Mouse (Mus musculus) c-Kit-positive CD71-positive TER-119-negative erythroid progenitor cells, embryonic 14.5 days (primary cell): ENCODE measurements around the gene Akirin2.
A peak's percentile ranks its signal among the peaks of the same experiment; 100 is the strongest.
"Not testable (repeated sequence)": the region's sequence is repeated elsewhere in the genome, so short reads cannot be mapped to it uniquely, and the experiment has no call there.

Experiments
- DNase-seq: peaks from one replicate; pipeline ENCODE4 v3.0.0-alpha.2; 2013; ENCODE audit warnings: low read depth

Gene Akirin2

DNA sequence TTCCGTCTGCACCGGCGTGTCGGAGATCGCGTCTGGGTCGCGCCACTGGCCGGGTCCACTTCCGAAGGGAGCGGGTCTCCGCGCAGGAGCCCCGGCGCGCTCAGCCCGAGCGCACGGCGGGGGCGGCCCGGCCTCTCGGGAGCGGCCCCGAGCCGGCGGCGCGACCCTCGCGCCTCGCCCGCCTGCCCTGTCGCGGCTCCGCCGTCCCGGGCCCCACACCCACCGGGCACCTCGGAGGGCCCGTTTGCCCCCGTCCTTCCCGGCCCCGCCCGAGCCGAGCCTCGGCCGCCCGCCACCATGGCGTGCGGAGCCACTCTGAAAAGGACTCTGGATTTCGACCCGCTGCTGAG, at the start of gene Akirin2:
Akirin2 (plus strand) TSS at position 190 of the 350 bp plus-strand sequence.
- DNase-seq, result no peak

- no peak for DNase-seq
Observed at GRCm38 (mm10) chr4:34510305-34510704, 40.4 kb upstream of the Akirin2 start.

- no peak for DNase-seq
Observed at GRCm38 (mm10) chr4:34522846-34523245, 27.9 kb upstream of the Akirin2 start.

DNA sequence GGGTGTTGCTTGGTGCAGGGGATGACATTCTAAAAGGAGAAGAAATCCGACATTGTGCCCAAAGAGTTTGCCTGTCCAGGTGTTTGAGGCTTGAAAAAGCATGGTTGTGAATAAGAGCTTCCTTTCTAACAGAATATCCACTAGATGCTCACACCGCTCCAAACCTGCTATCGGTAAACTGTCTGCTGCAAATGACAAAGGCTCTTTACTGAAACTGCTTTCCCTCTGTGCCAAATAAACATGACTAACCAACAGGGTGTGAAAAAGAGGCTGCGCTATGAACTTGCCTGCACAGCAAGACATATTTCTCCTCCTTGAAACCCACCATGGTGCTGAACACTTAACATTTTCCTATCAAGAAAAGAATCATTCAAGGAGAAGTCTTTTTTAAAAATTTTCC, 27.2 kb upstream of the Akirin2 start:
- DNase-seq, result no peak

DNA sequence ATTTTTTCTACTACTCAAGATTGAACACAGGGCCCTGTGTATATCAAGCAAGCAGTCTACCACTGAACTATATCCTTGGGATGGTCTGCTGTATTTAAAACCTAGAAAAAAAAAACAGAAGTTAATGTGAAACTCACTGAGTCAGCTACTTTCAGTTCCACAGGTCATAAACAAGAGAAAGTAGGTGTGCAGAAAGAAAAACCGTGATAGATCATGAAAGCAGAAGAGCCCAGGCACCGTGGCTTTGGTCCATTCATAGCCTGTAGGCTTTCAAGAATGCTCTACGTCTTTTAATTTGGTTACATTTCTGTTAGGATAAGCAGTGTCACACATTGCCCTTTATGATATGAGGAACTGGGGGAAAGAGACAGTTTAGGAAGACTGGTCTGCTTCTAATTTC, 24.0 kb upstream of the Akirin2 start:
- no peak for DNase-seq

DNA sequence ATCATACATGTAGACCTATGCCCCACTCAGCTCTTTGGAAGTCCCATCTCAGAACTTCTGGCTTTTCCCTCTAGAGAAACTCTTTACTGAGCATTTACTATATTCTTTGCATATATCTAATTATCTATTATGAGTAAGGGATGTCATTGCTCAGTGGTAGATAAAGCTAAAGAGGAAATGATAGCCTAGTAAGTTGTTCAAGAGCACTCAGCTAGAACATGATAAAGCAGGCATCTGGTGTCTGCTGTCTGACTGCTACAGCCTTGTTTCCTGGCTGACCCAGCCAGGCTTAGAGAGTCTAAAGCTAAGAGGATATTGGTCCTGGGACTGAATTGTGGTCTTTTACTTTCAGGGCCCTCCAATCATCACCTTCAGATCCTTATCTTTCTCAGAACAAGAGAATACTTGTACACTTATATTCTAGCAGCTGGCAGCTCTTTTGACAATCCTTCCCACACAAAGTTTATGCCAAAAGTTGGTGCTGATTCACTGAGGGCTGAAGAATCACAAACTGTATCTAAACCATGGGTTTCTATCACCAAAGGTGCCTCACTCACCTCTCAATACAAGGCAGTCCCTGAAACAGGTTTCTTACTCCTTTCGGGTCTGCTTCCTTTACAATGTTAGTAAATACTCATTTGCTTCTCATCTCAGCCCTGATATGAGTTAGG, 22.2 kb upstream of the Akirin2 start:
- no peak for DNase-seq

DNA sequence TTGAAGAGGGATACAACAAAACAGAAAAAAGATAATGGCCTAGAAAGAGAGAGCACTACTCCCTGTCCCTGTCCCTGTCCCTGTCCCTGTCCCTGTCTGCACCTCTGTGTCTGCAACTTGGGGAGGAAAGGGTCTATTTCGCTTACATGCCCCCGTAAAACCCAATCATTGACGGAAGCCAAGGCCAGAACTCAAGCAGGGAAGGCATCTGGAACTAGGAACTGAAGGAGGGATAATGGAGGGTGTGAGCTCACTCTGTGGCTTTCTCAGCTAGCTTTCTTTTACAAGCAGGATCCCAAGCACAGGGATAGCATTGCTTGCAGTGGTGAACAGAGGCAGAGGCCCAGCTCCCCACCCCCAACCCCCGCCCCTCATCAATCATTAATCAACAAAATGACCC, 21.4 kb upstream of the Akirin2 start:
- DNase-seq, result no peak

GRCm38 (mm10) chr4:34529941-34530340, 20.8 kb upstream of the Akirin2 start:
- no peak for DNase-seq

GRCm38 (mm10) chr4:34549981-34550747, 573 bp upstream of the Akirin2 start:
- peak; percentile 92 for DNase-seq

GRCm38 (mm10) chr4:34551098-34551809, 517 bp downstream of the Akirin2 start:
- peak; percentile 60 for DNase-seq

DNA sequence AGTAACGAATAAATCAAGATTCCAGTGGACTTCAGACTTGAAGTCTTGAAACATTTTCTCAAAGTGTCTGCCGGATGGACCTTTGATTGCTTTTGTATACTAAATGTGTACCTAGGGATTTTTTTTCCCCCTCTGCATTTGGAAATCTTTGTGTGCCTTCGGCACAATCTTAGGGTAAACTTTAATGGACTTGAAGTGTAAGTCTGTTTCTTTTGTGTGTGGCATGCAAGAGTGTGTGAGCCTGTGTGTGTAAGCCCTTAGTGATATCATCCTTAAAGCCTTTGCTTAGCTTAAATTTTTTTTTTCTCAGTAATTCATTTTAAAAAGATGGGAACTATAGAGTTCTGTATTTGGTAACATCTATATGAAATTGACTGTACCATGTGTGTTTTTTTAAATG, 1.2 kb downstream of the Akirin2 start:
- DNase-seq, result no peak

DNA sequence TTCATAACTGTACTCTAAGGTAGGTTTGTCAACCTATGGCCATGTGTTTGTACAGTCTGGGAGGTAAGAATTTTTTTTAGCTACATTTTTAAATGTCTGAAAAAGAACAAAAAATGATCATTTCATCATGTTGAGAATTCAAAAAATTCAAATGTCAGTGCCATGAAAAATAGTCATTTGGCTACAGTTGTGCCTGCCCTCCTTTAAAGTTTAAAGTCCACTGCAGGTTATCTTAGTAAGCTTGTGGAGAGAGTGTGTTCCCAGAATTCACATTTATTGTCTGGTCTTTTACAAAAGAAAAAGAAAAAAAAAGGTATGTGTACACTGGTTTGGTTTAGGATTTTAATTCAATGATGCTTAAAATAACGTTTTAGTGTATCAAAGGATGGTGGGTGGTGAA, 3.9 kb downstream of the Akirin2 start:
- DNase-seq, result no peak

DNA sequence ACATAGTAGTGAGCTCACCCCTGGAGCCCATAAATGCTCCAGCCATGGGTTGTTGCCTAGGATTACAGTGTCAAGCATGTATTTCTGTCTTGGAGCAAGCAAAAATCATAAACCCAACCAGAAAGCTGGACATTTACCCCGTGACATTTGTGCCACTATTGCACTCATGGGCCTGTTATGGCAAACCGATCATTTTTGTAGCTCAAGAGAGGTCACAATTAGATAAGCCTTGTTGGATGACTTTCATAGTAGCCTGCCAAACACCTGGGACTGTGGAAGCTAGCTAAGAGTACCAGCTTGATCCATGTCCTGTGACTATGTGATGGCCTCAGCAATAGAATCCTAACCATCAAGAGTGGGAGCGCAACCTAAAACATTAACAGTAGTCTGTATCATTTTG, 4.9 kb downstream of the Akirin2 start:
- no peak for DNase-seq

- DNase-seq, result no peak
Observed at GRCm38 (mm10) chr4:34556183-34556582, 5.4 kb downstream of the Akirin2 start.

DNA sequence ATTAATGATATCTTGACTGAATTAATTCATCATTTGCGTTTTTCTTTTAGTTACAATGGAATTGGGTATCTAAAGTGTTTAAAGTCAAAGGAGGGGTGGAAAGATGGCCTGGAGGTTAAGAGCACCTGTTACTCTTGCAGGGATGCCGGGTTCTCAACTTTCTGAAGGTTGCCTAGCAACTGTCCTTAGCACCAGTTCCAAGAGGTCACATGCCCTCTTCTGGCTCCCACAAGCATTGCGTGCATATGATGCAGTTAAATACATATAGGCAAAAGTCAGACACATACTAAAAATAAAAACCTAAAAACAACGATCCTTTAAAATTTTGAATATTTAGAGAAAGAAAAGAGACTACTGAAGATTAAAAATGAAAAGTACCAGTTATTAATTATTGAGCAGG, 10.2 kb downstream of the Akirin2 start:
- no peak for DNase-seq

DNA sequence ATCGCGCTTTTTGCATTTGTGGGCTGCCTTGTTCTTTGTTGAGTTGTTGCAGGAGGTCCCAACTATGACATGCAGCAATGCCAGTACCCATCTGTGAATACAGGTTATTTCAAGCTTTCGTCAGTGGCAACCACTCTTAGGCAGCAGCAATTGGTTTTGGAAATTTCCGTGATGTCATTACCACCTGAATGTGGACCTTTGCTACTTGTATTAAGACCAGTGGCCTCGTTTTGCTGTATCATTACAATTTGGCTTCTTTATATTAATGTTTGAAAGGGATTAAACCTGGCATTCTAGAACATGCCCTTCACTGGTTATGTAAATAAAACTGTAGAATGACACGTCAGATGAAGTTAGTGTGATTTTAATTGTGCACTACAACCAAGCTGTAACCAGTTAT, 15.5 kb downstream of the Akirin2 start:
- DNase-seq, result no peak

GRCm38 (mm10) chr4:34572876-34573275, 22.1 kb downstream of the Akirin2 start:
- DNase-seq, result no peak

DNA sequence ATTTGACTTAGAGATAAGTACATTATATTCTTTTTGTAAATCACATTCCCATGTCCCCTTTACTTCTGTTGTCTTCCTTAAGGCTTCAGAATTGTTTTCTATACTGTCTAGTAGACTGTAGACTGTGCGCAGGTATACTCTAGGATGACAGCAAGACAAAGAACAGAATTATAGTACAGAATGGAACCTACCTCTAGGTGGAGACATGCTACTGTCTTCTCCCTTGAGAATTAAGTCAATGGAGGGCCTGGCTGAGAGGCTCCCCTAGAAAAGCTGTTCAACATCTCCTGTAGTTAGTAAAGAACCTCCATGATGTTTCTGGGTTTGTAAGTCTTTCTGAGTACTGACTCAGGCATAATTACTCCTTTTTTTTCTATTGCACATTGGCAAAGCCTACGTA, 26.3 kb downstream of the Akirin2 start:
- no peak for DNase-seq

DNA sequence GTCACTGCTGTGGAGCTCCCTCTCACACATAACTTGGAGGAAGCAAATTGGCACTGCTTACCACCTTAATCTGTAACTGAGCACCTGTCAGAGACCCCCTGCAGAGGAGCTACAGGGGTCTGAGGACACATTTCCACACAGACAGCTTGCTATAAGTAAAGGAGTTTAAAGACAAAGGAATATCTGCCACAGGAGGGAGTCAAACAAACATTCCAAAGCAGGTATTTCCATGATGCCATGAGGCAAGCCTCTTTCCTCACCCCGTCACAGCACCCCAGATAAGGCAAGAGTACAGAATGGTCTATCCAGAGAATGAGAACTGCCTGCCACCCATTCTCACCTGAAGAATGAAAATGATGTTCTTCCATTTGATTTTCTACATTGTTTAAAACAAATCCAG, 28.5 kb downstream of the Akirin2 start:
- no peak for DNase-seq

GRCm38 (mm10) chr4:34581489-34581888, 30.8 kb downstream of the Akirin2 start:
- DNase-seq, result not testable (repeated sequence)

GRCm38 (mm10) chr4:34581990-34582389, 31.3 kb downstream of the Akirin2 start:
- DNase-seq, result no peak

DNA sequence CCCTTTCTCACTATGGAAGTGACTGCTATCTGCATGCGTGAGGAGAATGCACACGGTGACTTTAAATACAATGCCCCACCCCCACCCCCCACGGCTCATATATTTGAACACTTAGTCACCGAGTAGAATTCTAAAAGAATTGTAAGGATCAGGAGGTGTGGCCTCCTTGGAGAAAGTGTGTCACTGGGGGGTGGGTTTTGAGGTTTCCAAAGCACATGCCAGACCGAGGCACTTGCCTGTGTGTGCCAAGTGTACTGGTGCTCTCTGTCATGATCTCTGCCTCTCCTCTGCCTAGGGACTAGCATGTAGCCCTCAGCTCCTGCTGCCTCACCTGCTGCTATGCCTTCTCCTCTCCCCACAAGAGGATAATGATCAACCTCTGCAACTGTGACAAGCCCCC, 31.7 kb downstream of the Akirin2 start:
- DNase-seq, result no peak

GRCm38 (mm10) chr4:34583427-34583826, 32.7 kb downstream of the Akirin2 start:
- no peak for DNase-seq
